Mouse (Mus musculus) skeletal muscle tissue, adult 2 months (tissue): ENCODE measurements around the gene Pip4k2c.
A peak's percentile ranks its signal among the peaks of the same experiment; 100 is the strongest.

ENCODE experiments used
- DNase-seq: peaks from one replicate; pipeline ENCODE4 v3.0.0-alpha.2; 2012; ENCODE audit warnings: low read depth, low spot score

Gene Pip4k2c

DNA sequence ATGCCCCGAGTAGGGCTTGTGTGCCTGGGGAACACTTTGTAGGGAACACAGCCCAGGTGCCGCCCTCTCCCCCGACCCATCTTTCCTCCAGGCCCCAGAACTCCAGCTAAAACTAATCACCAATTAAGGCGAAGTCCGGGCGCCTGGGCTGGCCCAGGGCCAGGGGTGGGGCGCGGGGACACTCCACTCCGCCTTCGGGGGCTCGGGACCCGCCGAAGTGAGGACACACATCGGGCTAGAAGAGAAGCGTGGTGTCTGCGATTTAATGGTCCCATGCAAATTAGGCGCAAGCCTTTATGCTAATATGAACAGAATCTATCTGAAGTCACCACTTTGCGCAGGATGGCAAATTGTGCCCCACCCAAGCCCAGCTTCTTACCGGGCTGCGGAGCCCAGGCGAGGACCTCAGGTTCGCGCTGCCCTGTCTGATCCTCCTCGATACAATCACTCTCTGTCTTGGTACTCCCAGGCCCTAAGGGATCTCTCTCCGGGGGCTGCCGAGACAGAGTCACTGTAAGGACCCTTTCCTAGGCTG lies 22.2 kb downstream of the Pip4k2c start:
- DNase-seq = no peak

DNA sequence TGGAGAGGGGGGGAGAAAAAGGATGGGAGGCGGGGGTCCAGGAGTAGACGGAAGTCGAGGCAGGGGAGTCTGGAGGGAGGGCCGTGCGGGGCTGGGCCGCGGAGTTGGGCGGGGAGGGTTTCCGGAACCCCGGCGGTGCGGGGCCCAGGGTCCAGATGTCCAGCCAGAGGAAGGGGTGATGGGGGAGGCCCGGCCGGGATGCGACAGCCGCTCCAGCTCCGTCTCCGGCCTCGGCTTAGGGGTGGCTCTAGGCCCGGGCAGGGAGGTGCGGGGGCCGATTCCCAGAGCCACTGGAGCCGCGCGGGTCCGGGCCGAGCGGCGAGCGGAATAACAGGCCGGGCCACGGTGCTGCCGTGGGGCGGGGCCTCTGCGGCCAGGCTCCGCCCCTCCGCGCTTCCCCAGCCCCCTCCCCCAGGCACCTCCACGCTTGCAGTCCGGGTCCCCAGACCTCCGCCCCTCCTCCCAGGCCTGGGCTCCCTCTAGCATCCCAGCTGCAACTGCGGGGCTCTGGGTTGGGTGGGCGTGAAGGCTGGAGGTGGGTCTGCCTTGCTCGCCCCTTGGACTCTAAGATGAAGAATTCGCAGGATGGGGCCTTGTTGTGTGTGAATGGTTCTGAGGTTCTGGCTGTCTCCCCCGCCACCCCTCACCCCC lies 22.8 kb downstream of the Pip4k2c start:
- DNase-seq = peak; percentile 44

DNA sequence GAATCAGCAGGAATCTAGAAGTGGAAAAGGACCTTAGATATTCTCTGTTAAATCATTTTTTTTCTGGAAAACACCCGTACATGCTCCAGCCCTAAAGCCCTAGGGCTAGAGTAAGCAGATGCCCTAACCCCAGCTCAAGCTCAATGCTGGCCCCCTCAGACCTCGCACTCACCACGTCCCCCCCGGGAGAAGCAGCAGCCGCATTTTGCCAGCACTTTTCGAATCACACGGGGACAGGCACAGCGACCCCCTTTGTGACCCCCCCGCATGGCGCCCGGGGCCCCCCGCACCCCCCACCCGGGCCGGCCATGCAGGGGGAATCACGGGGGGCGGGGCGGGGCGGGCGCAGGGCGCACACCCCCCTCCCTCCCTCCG lies 23.3 kb downstream of the Pip4k2c start:
- DNase-seq = no peak

DNA sequence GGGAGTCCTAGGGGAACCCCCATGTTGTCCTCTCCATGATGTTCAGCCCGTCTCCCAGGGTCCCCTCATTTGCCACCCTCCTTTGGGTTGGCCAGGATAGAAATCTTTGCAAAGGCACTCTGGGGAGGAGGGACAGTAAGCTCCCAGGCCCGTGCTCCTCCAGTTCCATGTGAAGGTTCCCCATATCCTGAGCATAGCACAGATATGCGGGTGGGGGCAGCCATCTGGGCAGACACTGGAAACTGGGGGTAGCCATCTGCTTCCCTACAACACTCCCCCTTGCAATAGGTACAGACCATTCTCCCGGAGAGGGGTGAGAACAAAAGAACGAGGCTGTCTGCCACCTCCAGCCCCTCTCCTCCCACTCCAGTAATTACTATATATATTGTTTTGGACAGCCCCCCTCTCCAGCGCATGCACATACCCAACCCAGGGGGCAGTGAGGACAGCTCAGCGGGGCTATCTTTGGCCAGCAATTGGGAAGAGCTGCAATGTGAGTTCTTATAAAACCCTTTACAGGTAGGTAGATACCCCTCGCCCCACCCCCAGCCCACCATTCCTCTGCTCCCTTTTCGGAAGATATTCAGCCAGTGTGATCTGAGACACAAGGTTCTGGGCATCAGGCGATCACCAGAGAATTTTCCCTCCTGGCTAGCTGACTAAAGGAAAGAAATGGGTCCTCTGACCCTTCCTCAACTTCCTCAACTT lies 23.9 kb downstream of the Pip4k2c start:
- DNase-seq = no peak

DNA sequence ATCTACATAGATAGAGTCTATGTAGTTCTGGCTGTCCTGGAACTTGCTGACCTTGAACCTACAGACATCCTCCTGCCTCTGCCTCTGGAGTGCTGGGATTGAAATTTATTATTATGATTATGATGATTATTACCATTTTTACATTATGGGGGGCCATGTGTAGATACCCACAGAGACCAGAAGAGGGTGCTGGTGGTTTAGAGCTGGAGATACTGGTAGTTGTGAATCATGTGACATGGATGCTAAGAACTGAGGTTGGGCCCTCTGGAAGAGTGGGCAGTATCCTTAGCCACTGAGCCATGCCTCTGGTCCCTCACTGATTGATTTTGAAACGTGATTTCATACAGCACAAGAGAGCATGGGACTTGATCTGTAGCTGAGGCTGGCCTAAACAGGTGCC lies 24.9 kb downstream of the Pip4k2c start:
- DNase-seq = no peak

DNA sequence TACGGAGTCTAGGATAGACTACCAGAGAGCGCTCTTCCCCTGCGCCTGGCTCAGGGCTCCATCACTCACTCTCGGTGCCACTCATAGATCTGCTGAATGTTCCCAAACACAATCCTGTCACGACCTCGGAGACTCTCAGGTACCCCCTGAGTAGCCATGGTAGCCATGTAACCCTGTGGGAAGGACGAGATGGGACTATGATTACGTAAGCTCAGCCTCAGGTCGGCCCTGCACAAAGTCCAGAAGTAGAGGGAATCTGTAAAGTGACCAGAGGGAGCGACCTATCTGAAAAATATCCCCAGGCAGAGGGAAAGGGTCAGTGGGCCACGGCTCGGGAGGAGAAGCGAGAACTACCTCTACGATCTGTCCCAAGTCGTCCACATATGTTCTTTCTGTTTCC lies 25.9 kb downstream of the Pip4k2c start:
- DNase-seq = no peak

DNA sequence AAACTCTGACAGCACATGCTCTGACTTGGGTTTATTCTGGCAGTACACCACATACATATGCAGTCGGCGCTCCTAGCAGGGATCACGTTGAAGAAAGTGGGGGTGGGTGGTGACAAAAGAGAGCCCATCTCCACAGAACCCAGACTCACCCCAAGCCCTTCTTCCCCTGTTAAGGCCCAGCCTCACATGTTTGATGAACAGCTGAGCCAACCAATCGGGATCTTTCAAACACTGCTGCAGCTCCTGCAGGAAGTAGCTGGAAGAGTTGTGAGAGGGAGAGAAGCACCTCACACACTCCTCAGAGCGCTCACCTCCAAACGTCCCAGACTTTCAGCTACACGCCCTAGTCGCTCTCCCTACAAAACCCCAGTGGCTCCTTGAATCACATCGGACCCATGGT lies 26.3 kb downstream of the Pip4k2c start:
- DNase-seq = no peak

DNA sequence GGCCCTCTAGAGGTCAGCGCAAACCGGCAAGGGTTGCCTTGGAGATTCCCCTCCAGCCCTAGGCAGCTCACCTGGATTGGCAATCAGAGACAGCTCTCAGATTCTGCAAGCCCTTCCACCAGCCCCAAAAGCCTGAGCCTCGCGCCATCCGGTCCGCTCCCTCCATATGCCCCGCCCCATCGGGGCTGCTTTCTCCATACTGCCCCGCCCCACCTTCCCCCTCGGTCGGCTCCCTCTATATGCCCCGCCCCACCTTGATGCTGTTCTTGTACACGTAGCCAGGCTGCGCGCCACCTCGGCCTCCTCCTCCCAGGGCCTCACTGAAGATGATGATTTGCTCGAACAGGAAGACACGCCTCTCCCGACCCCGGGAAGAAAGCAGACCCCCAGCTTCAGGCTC lies 27.6 kb downstream of the Pip4k2c start:
- DNase-seq = no peak

DNA sequence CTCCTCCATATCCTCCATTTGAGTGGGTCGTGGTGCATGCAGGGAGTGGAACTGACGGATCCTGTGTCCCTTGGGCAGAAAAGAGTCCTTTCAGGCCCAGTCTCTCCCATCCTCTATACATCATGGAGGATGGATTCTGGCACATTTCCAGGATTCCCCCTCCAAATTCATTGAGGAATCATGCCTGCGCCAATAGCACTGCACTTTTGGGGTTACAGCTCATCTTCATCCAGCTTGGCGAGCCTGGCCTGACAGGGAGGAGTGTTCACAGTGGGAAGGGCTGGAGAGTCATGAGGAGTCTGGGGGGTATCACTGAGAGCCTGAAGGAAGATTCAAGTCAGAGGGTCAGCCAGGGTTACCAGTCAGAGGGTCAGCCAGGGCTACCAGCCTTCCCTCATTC lies 28.8 kb downstream of the Pip4k2c start:
- no peak for DNase-seq

DNA sequence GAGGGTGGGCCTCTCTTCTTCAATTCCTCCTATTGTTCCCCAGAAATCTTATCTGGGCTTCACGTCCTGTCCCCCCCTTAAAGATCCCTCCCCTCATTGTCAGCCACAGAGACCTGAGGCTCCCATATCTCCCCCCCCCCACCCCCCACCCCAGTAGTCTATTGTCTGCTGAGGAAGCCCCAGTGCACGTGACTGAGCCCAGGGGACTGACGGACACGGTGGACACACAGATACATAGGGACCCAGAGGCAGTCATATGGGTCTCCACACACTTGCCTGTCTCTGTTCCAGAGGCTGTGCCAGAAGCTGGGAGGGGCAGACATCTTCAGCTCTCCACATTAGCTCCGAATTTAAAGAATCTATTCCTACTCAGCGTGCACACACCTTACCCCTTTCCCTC lies 29.8 kb downstream of the Pip4k2c start:
- no peak for DNase-seq

DNA sequence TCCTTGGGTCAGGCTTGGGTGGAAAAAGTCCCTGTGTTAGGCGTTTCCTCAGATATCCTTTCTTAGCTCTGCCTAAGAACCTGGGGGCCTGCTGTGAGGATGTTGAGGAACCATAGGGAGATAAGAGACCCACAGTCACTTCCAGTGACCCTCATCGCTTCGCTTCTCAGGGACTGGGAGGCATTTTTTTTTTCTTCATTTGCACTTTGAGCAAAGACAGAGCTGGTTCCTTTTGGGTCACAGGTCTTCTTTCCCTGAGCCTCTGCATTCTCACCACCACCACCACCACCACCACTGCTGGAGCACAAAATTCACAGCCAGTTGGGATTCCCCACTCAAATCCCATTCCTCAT lies 30.7 kb downstream of the Pip4k2c start:
- no peak for DNase-seq

DNA sequence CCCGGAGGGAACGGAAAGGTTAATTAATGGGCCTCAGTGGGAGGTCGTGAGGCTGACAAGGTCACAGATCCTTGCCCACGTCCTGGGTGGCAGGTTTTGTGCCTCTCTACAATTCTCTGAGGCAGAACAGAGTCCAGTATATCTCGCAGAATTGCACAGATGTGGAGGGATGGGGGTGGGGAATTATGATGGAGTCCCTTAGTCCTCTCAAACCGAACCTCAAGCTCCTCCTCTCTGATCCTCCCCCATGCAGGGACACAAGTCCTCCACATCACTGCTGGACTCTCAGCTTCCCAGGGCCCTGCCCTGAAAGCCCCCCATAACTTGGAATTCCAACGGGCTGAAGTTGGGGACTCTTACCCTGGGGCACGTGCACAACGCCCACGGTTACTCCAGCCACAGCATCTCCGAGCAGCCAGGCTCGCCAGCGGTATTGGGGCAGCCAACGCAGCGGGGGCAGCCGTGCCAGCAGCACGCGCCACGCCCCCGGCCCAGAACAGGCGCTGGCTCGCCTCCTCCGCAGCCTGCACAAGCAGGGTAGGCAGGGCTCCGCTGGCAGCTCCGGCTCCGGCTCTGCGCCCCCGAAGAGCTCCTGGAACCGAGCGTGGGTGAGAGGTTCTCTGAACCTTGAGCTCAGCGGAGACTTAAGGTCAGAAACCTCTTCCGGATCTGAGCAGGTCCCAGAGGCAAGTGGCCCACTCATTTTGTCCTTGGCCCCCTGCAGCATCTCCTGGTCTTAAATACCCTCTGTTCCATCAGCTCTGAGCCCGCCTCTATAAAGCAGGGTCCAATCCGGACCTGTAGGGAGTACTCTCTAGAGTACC lies 31.3 kb downstream of the Pip4k2c start, which contains the start of gene Slc26a10:
Gene Slc26a10, minus strand, starts transcription at position 775 of the 824 bp plus-strand sequence.
- DNase-seq = no peak

DNA sequence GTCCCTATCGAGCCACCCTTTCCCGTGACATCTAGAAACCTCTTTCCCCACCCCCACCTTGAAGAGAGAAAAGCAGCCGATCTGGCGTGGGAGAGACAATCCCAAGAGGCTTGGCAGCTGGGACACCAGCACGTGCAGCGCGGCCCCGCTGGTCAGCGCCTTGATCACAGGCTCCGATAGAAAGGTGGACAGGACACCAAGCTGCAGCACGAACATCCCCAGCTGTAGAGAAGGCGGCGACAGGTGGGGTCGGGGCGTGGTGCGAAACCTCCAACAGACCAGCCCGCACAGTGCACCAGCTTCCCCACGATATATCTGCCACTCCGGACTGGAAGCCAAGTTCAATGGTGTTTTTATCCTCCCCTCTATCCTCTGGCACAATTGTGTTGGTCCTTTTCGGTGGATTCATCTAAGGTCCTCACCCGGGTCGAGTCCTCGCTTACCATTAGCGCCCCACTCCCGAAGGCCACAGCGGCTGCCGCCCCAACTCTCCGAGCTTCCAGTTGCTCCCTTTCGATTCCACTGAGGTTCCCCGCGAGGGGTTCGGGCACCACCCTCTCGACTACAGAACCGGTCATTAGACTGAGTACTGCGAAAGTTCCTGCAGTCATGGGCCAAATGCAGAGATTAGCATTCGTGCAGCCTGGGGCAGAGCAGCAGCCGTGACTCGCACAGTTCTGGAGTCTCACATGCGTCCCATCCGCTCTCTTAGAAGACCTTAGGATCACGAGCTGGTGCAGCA lies 32.9 kb downstream of the Pip4k2c start:
- no peak for DNase-seq

DNA sequence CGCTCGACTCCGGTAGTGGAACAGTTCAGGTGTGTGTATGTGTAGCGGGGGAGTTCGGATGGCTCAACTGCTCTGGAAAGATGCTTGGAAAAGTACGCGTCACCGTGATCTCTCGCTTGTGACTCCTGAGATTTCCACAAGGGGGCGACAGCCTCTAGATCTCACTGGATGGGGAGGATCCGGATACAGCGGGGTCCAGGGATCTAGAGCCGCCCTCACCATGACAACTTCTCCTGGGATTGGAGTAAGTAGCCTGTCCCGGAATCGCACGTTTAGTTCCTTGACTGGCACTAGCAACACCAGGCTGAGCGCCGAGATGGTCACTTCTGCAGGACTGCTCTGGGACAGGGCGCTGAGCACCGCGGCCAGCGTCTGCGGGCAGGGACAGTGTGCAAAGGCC lies 33.7 kb downstream of the Pip4k2c start:
- peak; percentile 51 for DNase-seq

DNA sequence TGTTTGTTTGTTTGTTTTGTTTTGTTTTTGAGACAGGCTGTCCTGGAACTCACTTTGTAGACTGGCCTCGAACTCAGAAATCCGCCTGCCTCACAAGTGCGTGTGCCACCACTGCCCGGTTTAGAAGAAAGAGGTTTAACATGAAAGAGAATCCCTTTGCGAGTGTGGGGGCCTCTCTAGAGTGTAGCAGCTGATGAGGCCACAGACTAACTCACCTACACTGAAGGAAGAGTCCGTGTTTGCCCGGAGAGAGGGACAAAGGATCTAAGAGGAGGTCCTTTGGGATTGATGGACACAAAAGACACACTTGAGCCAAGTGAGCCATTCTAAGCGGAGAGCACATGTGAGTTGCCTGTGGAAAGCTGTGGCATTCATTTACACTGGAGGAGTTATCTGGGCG lies 34.1 kb downstream of the Pip4k2c start:
- no peak for DNase-seq

DNA sequence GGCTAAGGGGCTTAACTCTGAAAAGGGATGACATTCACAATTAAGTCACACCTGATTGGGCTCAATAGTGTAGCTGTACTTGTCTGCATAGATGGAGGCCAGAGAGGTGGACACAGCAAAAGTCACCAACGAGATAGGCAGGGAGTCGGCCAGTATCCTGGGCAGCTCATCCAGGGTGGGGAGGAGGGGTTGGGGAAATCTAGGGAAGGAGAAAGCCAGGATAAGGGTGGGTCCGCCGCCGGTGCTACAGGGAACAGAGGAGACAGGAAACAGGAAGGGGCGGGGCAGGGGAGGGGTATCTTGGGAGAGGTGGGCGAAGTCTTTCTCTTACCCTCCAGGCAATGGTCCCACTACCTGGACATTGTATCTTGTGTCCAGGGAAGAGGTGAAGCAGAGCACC lies 34.6 kb downstream of the Pip4k2c start:
- no peak for DNase-seq

DNA sequence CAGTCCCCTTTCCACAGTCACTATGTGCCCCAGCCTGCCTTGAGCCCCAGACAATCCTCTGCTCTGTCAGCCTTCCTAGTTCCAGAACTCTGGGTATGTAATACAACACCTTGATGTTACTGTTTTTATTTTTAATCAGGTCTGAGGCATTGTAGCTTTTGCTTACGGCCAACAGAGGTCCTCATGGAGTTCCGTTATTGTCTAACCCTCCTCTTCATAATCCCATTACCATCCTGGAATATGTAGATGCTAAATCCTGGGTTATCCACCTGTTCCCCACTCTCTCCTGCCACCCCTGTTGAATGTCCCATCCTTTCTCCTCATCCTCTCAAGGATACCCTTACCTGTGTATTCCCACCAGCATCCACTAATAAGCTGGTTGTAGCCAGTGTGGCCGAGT lies 35.2 kb downstream of the Pip4k2c start:
- no peak for DNase-seq

DNA sequence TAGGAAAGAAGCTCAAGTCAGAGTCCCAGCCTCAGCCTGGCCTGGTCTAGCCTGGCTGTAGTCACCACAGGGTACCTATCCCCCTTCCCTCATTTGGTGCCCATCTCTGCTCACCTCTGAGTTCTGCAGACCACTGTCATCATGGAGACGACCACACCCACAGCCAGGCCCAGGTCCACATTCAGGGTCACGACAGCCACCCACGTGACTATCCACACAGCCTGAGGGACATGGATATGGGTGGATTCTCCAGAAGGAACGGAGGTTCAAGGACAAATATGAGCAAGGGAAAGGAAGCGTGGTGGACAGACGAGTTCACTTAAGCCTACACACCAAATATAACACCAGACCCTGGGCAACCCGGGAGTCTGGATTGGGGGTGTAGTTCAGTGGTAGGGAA lies 37.2 kb downstream of the Pip4k2c start:
- DNase-seq = no peak

DNA sequence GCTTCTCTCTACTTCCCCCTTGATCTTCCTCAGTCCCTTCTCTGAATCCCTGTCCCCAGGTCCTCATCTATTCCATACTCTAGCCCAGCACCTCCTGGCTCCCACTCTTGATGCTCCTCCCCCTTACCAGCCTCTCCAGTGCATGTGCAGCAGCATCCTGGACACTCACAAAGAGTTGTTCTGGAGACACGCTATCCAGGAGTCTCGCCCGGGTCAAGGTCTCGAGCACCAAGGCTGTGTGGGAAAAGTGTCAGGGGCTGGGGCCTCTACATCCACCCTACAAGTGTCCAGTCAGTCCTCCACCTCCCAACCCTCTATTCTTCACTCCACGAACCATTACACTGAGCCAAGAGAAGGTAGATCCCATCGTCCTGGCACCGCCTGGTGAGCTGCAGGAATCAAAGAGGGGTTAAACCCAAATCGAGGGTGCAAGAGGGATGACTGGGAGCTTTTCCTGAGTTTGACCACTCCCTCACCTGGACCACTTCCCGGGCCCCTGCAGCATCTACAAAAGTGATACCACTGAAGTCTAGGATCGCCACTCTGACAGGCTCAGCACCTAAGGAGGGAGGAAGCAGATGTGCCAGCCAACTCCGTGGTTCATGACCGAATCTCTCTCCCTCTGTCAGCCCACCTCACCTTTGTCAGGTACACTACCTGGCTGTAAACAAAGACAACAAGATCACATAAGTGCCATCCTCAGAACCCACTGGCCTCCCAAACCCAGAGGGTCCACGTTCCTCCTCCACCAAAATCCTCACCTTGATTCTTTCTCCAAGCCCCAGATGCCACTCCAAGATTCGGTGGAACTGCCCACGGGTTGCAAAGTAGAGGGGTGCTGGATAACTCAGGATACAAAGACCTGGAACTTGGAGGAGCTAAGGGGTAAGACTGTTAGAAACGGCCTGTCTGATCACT lies 38.0 kb downstream of the Pip4k2c start:
- no peak for DNase-seq

DNA sequence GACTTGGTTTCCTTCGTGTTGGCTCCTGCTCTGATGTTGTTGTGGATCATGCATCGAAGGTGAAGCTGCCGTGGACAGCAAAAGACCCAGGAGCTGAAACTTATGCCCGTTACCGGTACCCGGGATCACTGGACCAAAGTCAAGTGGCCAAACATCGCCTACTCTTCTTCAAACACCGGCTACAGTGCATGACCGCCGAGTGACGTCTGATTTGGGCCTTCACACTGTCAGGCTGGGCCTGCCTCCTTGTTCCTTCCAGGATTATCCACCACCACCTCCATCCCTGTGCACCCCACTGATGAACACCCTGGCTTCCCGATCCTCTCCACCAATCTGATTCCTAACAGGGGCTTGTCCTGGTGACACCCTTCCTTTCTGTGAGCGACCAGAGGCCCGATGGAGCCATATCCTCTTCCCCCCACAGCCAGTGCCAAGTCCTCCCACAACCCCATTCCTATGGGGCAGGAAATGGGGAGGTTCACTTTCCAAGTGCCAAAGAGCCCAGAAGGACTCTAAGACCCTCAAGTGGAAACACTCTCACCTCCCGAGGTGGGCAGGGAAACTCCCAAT lies 39.7 kb downstream of the Pip4k2c start:
- DNase-seq = no peak
